Mouse (Mus musculus) induced T-regulatory cell, adult 2 months (primary cell): ENCODE data around the gene Sncg.
A peak's percentile ranks its signal among the peaks of the same experiment; 100 is the strongest.
"Not testable (repeated sequence)": the region's sequence is repeated elsewhere in the genome, so short reads cannot be mapped to it uniquely, and the experiment has no call there.

Source experiments
- DNase-seq: peaks from one replicate; pipeline ENCODE4 v3.0.0-alpha.2; 2012; ENCODE audit warnings: low read depth

Gene Sncg

GRCm38 (mm10) chr14:34370203-34370602 is 4.4 kb downstream of the Sncg start:
- DNase-seq, result no peak

GRCm38 (mm10) chr14:34365147-34365507 is 9.5 kb downstream of the Sncg start:
- no peak for DNase-seq

GRCm38 (mm10) chr14:34364254-34365146 is 10.1 kb downstream of the Sncg start:
- not testable (repeated sequence) for DNase-seq

- DNase-seq, result peak; percentile 75
Observed at GRCm38 (mm10) chr14:34363490-34364253, 10.9 kb downstream of the Sncg start.

- DNase-seq, result peak; percentile 69
Observed at GRCm38 (mm10) chr14:34362726-34363445, 11.7 kb downstream of the Sncg start.

- DNase-seq, result peak; percentile 16
Observed at GRCm38 (mm10) chr14:34362135-34362534, 12.5 kb downstream of the Sncg start.

- no peak for DNase-seq
Observed at GRCm38 (mm10) chr14:34360251-34360650, 14.3 kb downstream of the Sncg start.

GRCm38 (mm10) chr14:34359676-34360244 is 14.8 kb downstream of the Sncg start:
- no peak for DNase-seq

- DNase-seq, result no peak
Observed at GRCm38 (mm10) chr14:34357671-34358455, 16.7 kb downstream of the Sncg start.

GRCm38 (mm10) chr14:34355301-34355700 is 19.3 kb downstream of the Sncg start, which contains the start of gene Fam25c:
Fam25c (minus strand) TSS chr14:34355433.
- no peak for DNase-seq

GRCm38 (mm10) chr14:34354456-34354855 is 20.1 kb downstream of the Sncg start:
- no peak for DNase-seq

- DNase-seq, result no peak
Observed at GRCm38 (mm10) chr14:34353326-34353725, 21.3 kb downstream of the Sncg start.

- DNase-seq, result no peak
Observed at GRCm38 (mm10) chr14:34352523-34352922, 22.1 kb downstream of the Sncg start.

- no peak for DNase-seq
Observed at GRCm38 (mm10) chr14:34351660-34352059, 22.9 kb downstream of the Sncg start.

- no peak for DNase-seq
Observed at GRCm38 (mm10) chr14:34349007-34349406, 25.6 kb downstream of the Sncg start.

GRCm38 (mm10) chr14:34348301-34348700 is 26.3 kb downstream of the Sncg start:
- no peak for DNase-seq

GRCm38 (mm10) chr14:34347084-34347483 is 27.5 kb downstream of the Sncg start:
- DNase-seq, result no peak

GRCm38 (mm10) chr14:34345771-34346566 is 28.6 kb downstream of the Sncg start:
- no peak for DNase-seq

GRCm38 (mm10) chr14:34344361-34344760 is 30.2 kb downstream of the Sncg start:
- no peak for DNase-seq

- DNase-seq, result no peak
Observed at GRCm38 (mm10) chr14:34343078-34343477, 31.5 kb downstream of the Sncg start.
